Comparison of ENCODE assay signal across 8 mouse cellular contexts in the genomic region with DNA sequence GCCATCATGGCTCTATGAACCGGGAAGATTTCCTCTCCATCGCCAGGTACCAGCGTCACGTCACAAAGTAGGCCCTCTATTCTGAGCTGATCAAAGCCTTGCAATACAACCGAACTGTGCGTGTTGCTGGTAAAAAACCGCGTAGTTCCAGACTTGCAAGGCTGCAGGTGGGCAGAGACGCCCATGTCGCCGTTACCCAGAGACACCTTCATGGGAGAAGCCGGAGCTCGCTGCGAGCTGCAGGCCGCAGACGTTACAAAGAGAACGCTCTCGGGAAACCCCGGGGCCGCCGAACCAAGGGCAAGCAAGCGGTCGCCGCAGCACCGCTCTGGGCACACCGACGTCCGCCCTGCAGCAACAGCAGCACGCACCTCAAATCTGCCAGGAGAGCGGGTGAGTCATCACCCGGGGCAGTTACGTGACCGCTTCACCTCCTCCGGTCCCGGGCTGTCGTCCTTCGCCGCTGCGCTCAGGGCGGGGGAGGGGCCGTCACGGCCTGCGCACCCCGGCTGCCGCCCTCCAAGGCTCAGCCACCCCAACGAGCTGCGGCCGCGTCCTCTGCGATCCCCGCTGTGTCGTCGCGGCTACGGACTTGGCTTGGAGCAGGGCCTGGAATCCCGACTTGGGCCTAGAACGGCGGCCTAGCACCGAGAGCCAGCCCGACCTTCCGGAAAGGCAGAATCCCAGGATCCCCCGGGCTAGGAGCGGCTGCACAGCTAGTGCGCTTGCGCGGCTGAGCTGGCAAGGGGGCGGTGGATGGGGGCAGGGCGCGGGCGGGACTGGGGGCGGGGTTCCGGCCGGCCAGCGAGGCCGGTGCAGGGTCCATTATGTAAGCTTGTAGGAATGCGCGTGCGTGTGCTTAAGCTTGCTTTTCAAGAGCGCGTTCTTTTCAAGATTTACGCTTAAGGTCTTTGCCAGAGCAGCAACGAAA. TPM values are rescaled to one million over a fixed set of nuclear protein-coding genes. Genes with fewer than 3 reads are reported as not detected.
DNase-seq lines count a peak whose midpoint lies in the region; ATAC-seq and TF ChIP-seq lines count a peak whose summit lies in the region.

Gene Gm26566, plus strand, starts transcription at position 15 of the 931 bp plus-strand sequence.
Gene Klhl9, minus strand, starts transcription at position 675 of the 931 bp plus-strand sequence.

- no peak for TF ChIP-seq CTCF in ES-Bruce4 (IDR thresholded peaks at IDR 0.05; ENCODE audit: low read depth, low read length)

- peaks cover 8% of the 10 kb centered on the region; the same call in 1 of the 2 replicates for H3K9me3 ChIP-seq in ES-Bruce4 (replicated peaks; ENCODE audit: control insufficient read depth, insufficient read depth, low read length, poor library complexity, severe bottlenecking)
- no peaks in the 10 kb centered on the region for H3K9me3 ChIP-seq in forebrain, embryonic 13.5 days (replicated peaks)
- no peaks in the 10 kb centered on the region for H3K9me3 ChIP-seq in neural tube, embryonic 15.5 days (replicated peaks)

- intact Hi-C loops in heart, postnatal 14 days (cut with DNase I), result no loop called here

- TF ChIP-seq POLR2A in ES-Bruce4 (IDR thresholded peaks at IDR 0.05; ENCODE audit: insufficient read depth, low read length), result peak; percentile 16

- 0 out of 2 replicates have a peak, but pooled peaks have one; percentile 15 for TF ChIP-seq EP300 in ES-Bruce4 (IDR thresholded peaks at IDR 0.05; ENCODE audit: insufficient read depth, low read depth, low read length)

- H3K27me3 ChIP-seq in ES-Bruce4 (ENCODE audit: control insufficient read depth, insufficient read depth, low read length, poor library complexity, severe bottlenecking), result no peaks in the 10 kb centered on the region
- no peaks in the 10 kb centered on the region for H3K27me3 ChIP-seq in forebrain, embryonic 13.5 days
- H3K27me3 ChIP-seq in neural tube, embryonic 15.5 days (replicated peaks), result no peaks in the 10 kb centered on the region

- peak; percentile 93 to 95 for DNase-seq in heart, postnatal 14 days
- peak; percentile 87 for DNase-seq in layer of hippocampus, adult 11-12 months (ENCODE audit: low spot score)
- peak; percentile 91 to 93 for DNase-seq in lung, adult 18-20 months
- DNase-seq in testis, postnatal 14 days (ENCODE audit: low spot score), result peak; percentile 94

- H3K9ac ChIP-seq in ES-Bruce4 (ENCODE audit: low read depth, poor library complexity, severe bottlenecking), result peak within 1 kb of the TSS; percentile 58
- peak within 1 kb of the TSS; percentile 99 for H3K9ac ChIP-seq in forebrain, embryonic 13.5 days
- H3K9ac ChIP-seq in neural tube, embryonic 15.5 days (replicated peaks), result peak within 1 kb of the TSS; percentile 100

- peak within 1 kb of the TSS; percentile 69 for H3K4me3 ChIP-seq in ES-Bruce4 (ENCODE audit: low read depth, low read length)
- H3K4me3 ChIP-seq in forebrain, embryonic 13.5 days, result peak within 1 kb of the TSS; percentile 93
- H3K4me3 ChIP-seq in neural tube, embryonic 15.5 days (replicated peaks), result peak within 1 kb of the TSS; percentile 89

- WGBS in forebrain, embryonic 13.5 days, result under 1% methylated on average over 82 of the region's 82 CpGs
- under 1% methylated on average over 80 of the region's 82 CpGs for WGBS in neural tube, embryonic 15.5 days

- peak within 1 kb of the TSS; percentile 87 for H3K4me2 ChIP-seq in forebrain, embryonic 13.5 days
- H3K4me2 ChIP-seq in neural tube, embryonic 15.5 days, result peak within 1 kb of the TSS; percentile 87

- H3K36me3 ChIP-seq in ES-Bruce4 (ENCODE audit: control insufficient read depth, insufficient read depth, low read length, poor library complexity, severe bottlenecking), result peaks cover 21% of the 10 kb centered on the region
- H3K36me3 ChIP-seq in forebrain, embryonic 13.5 days (ENCODE audit: poor library complexity, severe bottlenecking), result peaks cover 18% of the 10 kb centered on the region
- H3K36me3 ChIP-seq in neural tube, embryonic 15.5 days, result 0 out of 2 replicates have a peak, but pooled peaks cover 5% of the 10 kb centered on the region

- ATAC-seq in cerebellum, adult (ENCODE audit: insufficient number of reproducible peaks, low FRiP score, low TSS enrichment), result peak; percentile 92
- peak; percentile 98 for ATAC-seq in forebrain, embryonic 13.5 days
- ATAC-seq in neural tube, embryonic 15.5 days (ENCODE audit: low FRiP score), result peak; percentile 99

- peak within 1 kb of the TSS; percentile 17 for H3K27ac ChIP-seq in ES-Bruce4 (ENCODE audit: insufficient read depth, low read length)
- H3K27ac ChIP-seq in forebrain, embryonic 13.5 days, result peak within 1 kb of the TSS; percentile 95
- peak within 1 kb of the TSS; percentile 97 for H3K27ac ChIP-seq in neural tube, embryonic 15.5 days (replicated peaks)

- peaks cover 2% of the 10 kb centered on the region for H3K4me1 ChIP-seq in ES-Bruce4 (ENCODE audit: control insufficient read depth, insufficient read depth, low read length)
- H3K4me1 ChIP-seq in forebrain, embryonic 13.5 days, result peaks cover 35% of the 10 kb centered on the region
- peaks cover 29% of the 10 kb centered on the region for H3K4me1 ChIP-seq in neural tube, embryonic 15.5 days

RNA-seq across cellular contexts. Expression of gene Gm26566, which starts in this region (rescaled TPM):
- polyA plus RNA-seq in ES-Bruce4 (2011; ENCODE audit: insufficient read depth, insufficient read length, low read depth, missing spikeins), result not detected in 2 replicates
- polyA plus RNA-seq in forebrain, embryonic 13.5 days (2015; fragmentation: Nextera tagmentation; extraction: Ambion mirVana), result 1.1 and 2.1 TPM in 2 replicates
- 1 to 10 TPM in 1 of 2 experiments, under 1 TPM in 1; 0.22 to 1.0 TPM for total RNA-seq in heart, postnatal 14 days (2021)
- polyA plus RNA-seq in neural tube, embryonic 15.5 days (2015; fragmentation: Nextera tagmentation; extraction: Ambion mirVana), result 1.0 and 1.4 TPM in 2 replicates

RNA-seq across cellular contexts. Expression of gene Klhl9, which starts in this region (rescaled TPM):
- 79.5 and 83.1 TPM in 2 replicates for polyA plus RNA-seq in ES-Bruce4 (2011; ENCODE audit: insufficient read depth, insufficient read length, low read depth, missing spikeins)
- polyA plus RNA-seq in forebrain, embryonic 13.5 days (2015; fragmentation: Nextera tagmentation; extraction: Ambion mirVana), result 120 and 125 TPM in 2 replicates
- 10 to 100 TPM; 73.9 to 75.5 TPM for total RNA-seq in heart, postnatal 14 days (2021)
- 95.7 and 97.8 TPM in 2 replicates for polyA plus RNA-seq in neural tube, embryonic 15.5 days (2015; fragmentation: Nextera tagmentation; extraction: Ambion mirVana)

Comparison
In these comparisons a context has a peak if more than half of its experiments do, and no peak if none do; other contexts are left out.
1. Peak in every context shown above with its lines: DNase-seq, ATAC-seq, H3K4me3 ChIP-seq and H3K27ac ChIP-seq.
2. H3K27ac ChIP-seq: peak in every context shown above with its lines; median percentile 97 in neural tube, embryonic 15.5 days; 95 in forebrain, embryonic 13.5 days; 17 in ES-Bruce4.